Mouse (Mus musculus) myocyte (in vitro differentiated cells): ENCODE results near the gene Ccdc71. TPM values are rescaled to one million over a fixed set of nuclear protein-coding genes. Genes with fewer than 3 reads are reported as not detected.

Experiments used
- H3K27me3 ChIP-seq: one replicate; pipeline ENCODE4 v1.6.1; 2011; ENCODE audit not compliant: control insufficient read depth, insufficient read depth, insufficient read length
- H3K36me3 ChIP-seq: one replicate; pipeline ENCODE4 v1.6.1; 2011; ENCODE audit not compliant: control insufficient read depth, insufficient read depth
- H3K4me2 ChIP-seq: one replicate; pipeline ENCODE4 v1.6.1; 2011; ENCODE audit warnings: low read depth, control low read depth
- H3K4me3 ChIP-seq: one replicate; pipeline ENCODE4 v1.5.1; 2011; ENCODE audit warnings: mild to moderate bottlenecking, control low read depth, moderate library complexity
- H3K79me2 ChIP-seq: one replicate; pipeline ENCODE4 v1.6.1; 2011; ENCODE audit not compliant: control insufficient read depth, insufficient read depth
- H3ac ChIP-seq: one replicate; pipeline ENCODE4 v1.6.1; 2011; ENCODE audit not compliant: control insufficient read depth, insufficient read length
- CEBPB ChIP-seq: IDR thresholded peaks from 2 replicates; pipeline ENCODE4 v1.6.1; 2011; ENCODE audit warnings: mild to moderate bottlenecking, moderate library complexity; ENCODE audit not compliant: poor library complexity, insufficient read depth, severe bottlenecking
- E2F4 ChIP-seq: IDR thresholded peaks from one replicate; pipeline ENCODE4 v1.6.1; 2011; ENCODE audit warnings: mild to moderate bottlenecking, control low read depth, moderate library complexity; ENCODE audit not compliant: insufficient read depth
- MAX ChIP-seq: IDR thresholded peaks from one replicate; pipeline ENCODE4 v1.6.1; 2011; ENCODE audit warnings: low read depth, mild to moderate bottlenecking, control low read depth
- MYOD1 ChIP-seq, 3 experiments: IDR thresholded peaks; one replicate each; pipeline ENCODE4 v1.6.1; 2011; ENCODE audit warnings: control low read depth in 2 of 3, low read depth in 2 of 3, mild to moderate bottlenecking in 2 of 3, moderate library complexity in 1 of 3; ENCODE audit not compliant: insufficient read length in 2 of 3, control insufficient read depth in 1 of 3
- MYOG ChIP-seq, 3 experiments: IDR thresholded peaks; one replicate each; pipeline ENCODE4 v1.6.1; 2011; ENCODE audit warnings: control low read depth in 2 of 3, low read depth in 2 of 3, mild to moderate bottlenecking in 2 of 3; ENCODE audit not compliant: insufficient read length in 2 of 3, control insufficient read depth in 1 of 3, insufficient read depth in 1 of 3
- POLR2A ChIP-seq: IDR thresholded peaks from one replicate; pipeline ENCODE4 v1.6.1; 2011; ENCODE audit warnings: low read depth, mild to moderate bottlenecking, control low read depth, moderate library complexity; ENCODE audit not compliant: insufficient read length
- POLR2AphosphoS2 ChIP-seq: IDR thresholded peaks from one replicate; pipeline ENCODE4 v1.6.1; 2011; ENCODE audit warnings: low read depth, control low read depth; ENCODE audit not compliant: insufficient read length
- REST ChIP-seq: IDR thresholded peaks from one replicate; pipeline ENCODE4 v1.6.1; 2011; ENCODE audit warnings: mild to moderate bottlenecking, control low read depth, moderate library complexity; ENCODE audit not compliant: insufficient read depth, insufficient read length
- SRF ChIP-seq: IDR thresholded peaks from one replicate; pipeline ENCODE4 v1.6.1; 2011; ENCODE audit warnings: low read depth; ENCODE audit not compliant: control insufficient read depth, insufficient read length
- TCF12 ChIP-seq: IDR thresholded peaks from one replicate; pipeline ENCODE4 v1.6.1; 2011; ENCODE audit warnings: mild to moderate bottlenecking, control low read depth; ENCODE audit not compliant: poor library complexity, insufficient read depth, severe bottlenecking
- TCF3 ChIP-seq: IDR thresholded peaks from one replicate; pipeline ENCODE4 v1.6.1; 2011; ENCODE audit warnings: low read depth, control low read depth; ENCODE audit not compliant: insufficient read length
- USF1 ChIP-seq: IDR thresholded peaks from one replicate; pipeline ENCODE4 v1.6.1; 2011; ENCODE audit warnings: low read depth, mild to moderate bottlenecking, control low read depth, moderate library complexity
- polyA plus RNA-seq: library from polyadenylated mRNA; unstranded; fragments of >200 nt; fragmentation: generic; extraction: Trizol; gene quantifications from one replicate; pipeline ENCODE4 v1.2.1, GENCODE M21; 2012; ENCODE audit warnings: missing spikeins

Gene Ccdc71
- polyA plus RNA-seq, 1 experiment = 30.4 TPM

- Histone ChIP-seq H3K36me3 (no peaks in the 10 kb centered on the region), H3ac (no peak overlapping the region), H3K27me3 (no peaks in the 10 kb centered on the region), H3K4me2 (peak overlapping the region; percentile 75), H3K4me3 (peak overlapping the region; percentile 50), H3K79me2 (peaks cover 22% of the 10 kb centered on the region)
- TF ChIP-seq TCF12 (no peak), E2F4 (no peak), REST (no peak), MYOD1 (IDR thresholded peaks at IDR 0.05; ENCODE audit: control insufficient read depth in 1 of 3, insufficient read length in 2 of 3, low read depth in 2 of 3) (peak in 1 of 3 experiments; percentile 5), POLR2AphosphoS2 (peak; percentile 56), MAX (no peak), POLR2A (peak; percentile 59)
These were observed 18.4 kb downstream of the Ccdc71 start for GRCm38 (mm10) chr9:108478638-108479156.

- peak overlapping the region; percentile 75 for H3K4me2 ChIP-seq
- H3K79me2 ChIP-seq = peaks cover 22% of the 10 kb centered on the region
- peaks cover 4% of the 10 kb centered on the region for H3K36me3 ChIP-seq
- no peaks in the 10 kb centered on the region for H3K27me3 ChIP-seq
- H3K4me3 ChIP-seq = peak overlapping the region; percentile 50
- TF ChIP-seq POLR2AphosphoS2 = no peak
- TF ChIP-seq CEBPB = no peak
- no peak for TF ChIP-seq USF1
- no peak for TF ChIP-seq MYOD1 (IDR thresholded peaks at IDR 0.05; ENCODE audit: control insufficient read depth in 1 of 3, insufficient read length in 2 of 3, low read depth in 2 of 3)
- no peak for TF ChIP-seq SRF
- no peak overlapping the region for H3ac ChIP-seq
These were observed 18.9 kb downstream of the Ccdc71 start for GRCm38 (mm10) chr9:108479241-108479640.

- H3K4me2 ChIP-seq = peak within 1 kb of the TSS; percentile 75
- no peaks in the 10 kb centered on the region for H3K27me3 ChIP-seq
- TF ChIP-seq E2F4 (no peak), TCF3 (no peak), USF1 (no peak), MYOD1 (IDR thresholded peaks at IDR 0.05; ENCODE audit: control insufficient read depth in 1 of 3, insufficient read length in 2 of 3, low read depth in 2 of 3) (no peak), SRF (no peak), POLR2AphosphoS2 (peak; percentile 74), CEBPB (no peak), TCF12 (no peak), POLR2A (peak; percentile 80), MYOG (IDR thresholded peaks at IDR 0.05; ENCODE audit: control insufficient read depth in 1 of 3, insufficient read depth in 1 of 3, insufficient read length in 2 of 3, low read depth in 2 of 3) (no peak), MAX (no peak), REST (no peak)
- H3K79me2 ChIP-seq = peaks cover 22% of the 10 kb centered on the region
- peaks cover 6% of the 10 kb centered on the region for H3K36me3 ChIP-seq
- peak within 1 kb of the TSS; percentile 24 for H3ac ChIP-seq
- peak within 1 kb of the TSS; percentile 50 for H3K4me3 ChIP-seq
These were observed 19.5 kb downstream of the Ccdc71 start, which contains the start of gene Lamb2 for GRCm38 (mm10) chr9:108479721-108480351. TSS of gene Lamb2 (plus strand) at chr9:108479736.

GRCm38 (mm10) chr9:108480813-108481519 lies 20.6 kb downstream of the Ccdc71 start:
- H3ac ChIP-seq = peak overlapping the region; percentile 24
- peaks cover 10% of the 10 kb centered on the region for H3K36me3 ChIP-seq
- TF ChIP-seq MYOD1 (IDR thresholded peaks at IDR 0.05; ENCODE audit: control insufficient read depth in 1 of 3, insufficient read length in 2 of 3, low read depth in 2 of 3) (no peak), USF1 (no peak), CEBPB (no peak), MYOG (IDR thresholded peaks at IDR 0.05; ENCODE audit: control insufficient read depth in 1 of 3, insufficient read depth in 1 of 3, insufficient read length in 2 of 3, low read depth in 2 of 3) (no peak), POLR2A (no peak), TCF3 (no peak), POLR2AphosphoS2 (no peak), REST (no peak), MAX (no peak), TCF12 (no peak), E2F4 (no peak), SRF (no peak)
- H3K79me2 ChIP-seq = peaks cover 22% of the 10 kb centered on the region
- H3K4me2 ChIP-seq = peak overlapping the region; percentile 75
- peak overlapping the region; percentile 50 for H3K4me3 ChIP-seq
- H3K27me3 ChIP-seq = no peaks in the 10 kb centered on the region
